Mouse (Mus musculus) ES-CJ7 (cell line): Measurements from ENCODE around the gene Bloc1s1.

ENCODE experiments used
- DNase-seq: peaks from one replicate; pipeline ENCODE4 v3.0.0; 2011; ENCODE audit warnings: low read depth, low spot score

Gene Bloc1s1

GRCm38 (mm10) chr10:128870341-128870740 is 53.5 kb downstream of the Bloc1s1 start:
- no peak for DNase-seq
